Mouse (Mus musculus): ENCODE measurements at regions not wholly inside any gene's neighbourhood (a gene's known extent, or its start where the extent isn't known, plus 50 kb on each side); places are given as distances from the start of the nearest gene placed in this dataset.
A peak's percentile ranks its signal among the peaks of the same experiment; 100 is the strongest.

- Histone ChIP-seq H3K4me3 (ENCODE audit: low read depth, low read length) (no peak overlapping the region), H3K9ac (no peak overlapping the region), H3K27me3 (ENCODE audit: insufficient read depth, low read length) (no peaks in the 10 kb centered on the region), H3K4me2 (ENCODE audit: low read depth) (no peak overlapping the region), H3K4me1 (ENCODE audit: insufficient read depth) (no peaks in the 10 kb centered on the region), H3K9me3 (ENCODE audit: low read length) (no peaks in the 10 kb centered on the region), H3K36me3 (ENCODE audit: insufficient read depth) (no peaks in the 10 kb centered on the region), H3K27ac (ENCODE audit: low read depth, low read length) (no peak overlapping the region)
- ATAC-seq (no peak), DNase-seq (no peak)
- TF ChIP-seq CTCF (IDR thresholded peaks at IDR 0.05; ENCODE audit: low read depth), result no peak
- 95% methylated on average over 6 of the region's 6 CpGs for WGBS
Observed at GRCm38 (mm10) chr13:102122341-102122740, 354.3 kb upstream of the Pik3r1 start.

- Histone ChIP-seq H3K4me2 (ENCODE audit: low read depth) (no peak overlapping the region), H3K9ac (no peak overlapping the region), H3K4me1 (ENCODE audit: insufficient read depth) (no peaks in the 10 kb centered on the region), H3K27ac (ENCODE audit: low read depth, low read length) (no peak overlapping the region), H3K9me3 (ENCODE audit: low read length) (no peaks in the 10 kb centered on the region), H3K27me3 (ENCODE audit: insufficient read depth, low read length) (no peaks in the 10 kb centered on the region), H3K4me3 (ENCODE audit: low read depth, low read length) (no peak overlapping the region), H3K36me3 (ENCODE audit: insufficient read depth) (no peaks in the 10 kb centered on the region)
- no peak for DNase-seq
- no peak for ATAC-seq
- no peak for TF ChIP-seq CTCF (IDR thresholded peaks at IDR 0.05; ENCODE audit: low read depth)
- 84% methylated on average over 4 of the region's 4 CpGs for WGBS
Observed at GRCm38 (mm10) chr13:102127933-102128430, 360.0 kb upstream of the Pik3r1 start.

GRCm38 (mm10) chr13:102131459-102131858 lies 363.4 kb upstream of the Pik3r1 start:
- DNase-seq, result peak; percentile 61
- ATAC-seq, result no peak
- no peak for TF ChIP-seq CTCF (IDR thresholded peaks at IDR 0.05; ENCODE audit: low read depth)
- no peaks in the 10 kb centered on the region for H3K9me3 ChIP-seq (ENCODE audit: low read length)
- no peak overlapping the region for H3K27ac ChIP-seq (ENCODE audit: low read depth, low read length)
- H3K27me3 ChIP-seq (ENCODE audit: insufficient read depth, low read length), result no peaks in the 10 kb centered on the region; the same call in 1 of the 2 replicates
- H3K4me3 ChIP-seq (ENCODE audit: low read depth, low read length), result no peak overlapping the region
- no peak overlapping the region for H3K4me2 ChIP-seq (ENCODE audit: low read depth)
- H3K4me1 ChIP-seq (ENCODE audit: insufficient read depth), result no peaks in the 10 kb centered on the region
- H3K36me3 ChIP-seq (ENCODE audit: insufficient read depth), result no peaks in the 10 kb centered on the region
- WGBS, result 69% methylated on average over 2 of the region's 2 CpGs
- no peak overlapping the region for H3K9ac ChIP-seq

GRCm38 (mm10) chr13:102132154-102132553 lies 364.1 kb upstream of the Pik3r1 start:
- Histone ChIP-seq H3K4me3 (ENCODE audit: low read depth, low read length) (no peak overlapping the region), H3K27ac (ENCODE audit: low read depth, low read length) (no peak overlapping the region), H3K27me3 (ENCODE audit: insufficient read depth, low read length) (no peaks in the 10 kb centered on the region; the same call in 1 of the 2 replicates), H3K9me3 (ENCODE audit: low read length) (no peaks in the 10 kb centered on the region), H3K4me2 (ENCODE audit: low read depth) (no peak overlapping the region), H3K9ac (no peak overlapping the region), H3K4me1 (ENCODE audit: insufficient read depth) (no peaks in the 10 kb centered on the region), H3K36me3 (ENCODE audit: insufficient read depth) (no peaks in the 10 kb centered on the region)
- no peak for TF ChIP-seq CTCF (IDR thresholded peaks at IDR 0.05; ENCODE audit: low read depth)
- WGBS, result 65% methylated on average over 5 of the region's 5 CpGs
- no peak for DNase-seq
- ATAC-seq, result no peak

- no peak for DNase-seq
- Histone ChIP-seq H3K27me3 (ENCODE audit: insufficient read depth, low read length) (no peaks in the 10 kb centered on the region; the same call in 1 of the 2 replicates), H3K9ac (no peak overlapping the region), H3K4me1 (ENCODE audit: insufficient read depth) (no peaks in the 10 kb centered on the region), H3K27ac (ENCODE audit: low read depth, low read length) (no peak overlapping the region), H3K9me3 (ENCODE audit: low read length) (no peaks in the 10 kb centered on the region), H3K4me3 (ENCODE audit: low read depth, low read length) (no peak overlapping the region), H3K4me2 (ENCODE audit: low read depth) (no peak overlapping the region), H3K36me3 (ENCODE audit: insufficient read depth) (no peaks in the 10 kb centered on the region)
- 72% methylated on average over 2 of the region's 2 CpGs for WGBS
- no peak for ATAC-seq
- TF ChIP-seq CTCF (IDR thresholded peaks at IDR 0.05; ENCODE audit: low read depth), result no peak
Observed at GRCm38 (mm10) chr13:102132696-102133095, 364.7 kb upstream of the Pik3r1 start.

- ATAC-seq, result no peak
Observed at GRCm38 (mm10) chr13:102135210-102135609, 367.2 kb upstream of the Pik3r1 start.

GRCm38 (mm10) chr13:102142986-102143385 lies 375.0 kb upstream of the Pik3r1 start:
- Histone ChIP-seq H3K36me3 (ENCODE audit: insufficient read depth) (no peaks in the 10 kb centered on the region), H3K9ac (no peak overlapping the region), H3K9me3 (ENCODE audit: low read length) (no peaks in the 10 kb centered on the region), H3K27me3 (ENCODE audit: insufficient read depth, low read length) (no peaks in the 10 kb centered on the region; the same call in 1 of the 2 replicates), H3K4me1 (ENCODE audit: insufficient read depth) (no peaks in the 10 kb centered on the region), H3K4me2 (ENCODE audit: low read depth) (no peak overlapping the region), H3K4me3 (ENCODE audit: low read depth, low read length) (no peak overlapping the region), H3K27ac (ENCODE audit: low read depth, low read length) (no peak overlapping the region)
- no peak for TF ChIP-seq CTCF (IDR thresholded peaks at IDR 0.05; ENCODE audit: low read depth)
- DNase-seq, result no peak
- 95% methylated on average over 7 of the region's 7 CpGs for WGBS
- ATAC-seq, result no peak

More at GRCm38 (mm10) chr13:102135210-102135609, 367.2 kb upstream of the Pik3r1 start:
- H3K4me3 ChIP-seq (ENCODE audit: low read depth, low read length), result no peak overlapping the region
- H3K9me3 ChIP-seq (ENCODE audit: low read length), result no peaks in the 10 kb centered on the region
- no peak for TF ChIP-seq CTCF (IDR thresholded peaks at IDR 0.05; ENCODE audit: low read depth)
- H3K27me3 ChIP-seq (ENCODE audit: insufficient read depth, low read length), result no peaks in the 10 kb centered on the region; the same call in 1 of the 2 replicates
- no peak overlapping the region for H3K4me2 ChIP-seq (ENCODE audit: low read depth)
- H3K27ac ChIP-seq (ENCODE audit: low read depth, low read length), result no peak overlapping the region
- H3K36me3 ChIP-seq (ENCODE audit: insufficient read depth), result no peaks in the 10 kb centered on the region
- DNase-seq, result no peak
- no peak overlapping the region for H3K9ac ChIP-seq
- H3K4me1 ChIP-seq (ENCODE audit: insufficient read depth), result no peaks in the 10 kb centered on the region

All from forebrain, postnatal 0 days (tissue).